Mouse (Mus musculus) effector memory CD4-positive, alpha-beta T cell, adult 7 months (primary cell): ENCODE measurements around the gene Olfr57. TPM values are rescaled to one million over a fixed set of nuclear protein-coding genes. Genes with fewer than 3 reads are reported as not detected.

Experiments
- polyA plus RNA-seq: library from polyadenylated mRNA; unstranded; fragments of 100-300 nt; shearing (Covaris generic); gene quantifications from one replicate; pipeline ENCODE4 v1.2.1, GENCODE M21; 2017

Olfr57 gene
- not detected for polyA plus RNA-seq

DNA sequence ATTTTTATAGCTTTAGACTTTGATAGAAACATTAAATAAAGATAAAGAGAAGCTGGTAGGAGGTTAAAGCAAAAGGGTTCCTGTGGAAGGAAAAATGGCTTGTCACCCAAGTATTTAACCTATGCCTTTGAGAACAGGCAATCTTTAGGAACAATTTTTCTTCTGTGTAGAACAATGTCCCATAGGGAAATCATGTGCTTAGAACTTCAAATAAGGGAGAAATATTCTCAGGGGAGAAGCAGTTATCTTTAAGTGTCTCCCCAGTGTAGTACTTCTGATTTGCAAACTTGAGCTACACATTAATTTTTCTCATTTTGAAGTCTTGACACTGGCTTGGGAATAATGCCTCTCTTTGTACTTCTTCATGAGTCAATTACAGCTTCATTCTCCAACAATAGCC, at the start of gene Olfr57:
Gene Olfr57, plus strand, starts transcription at position 301 of the 400 bp plus-strand sequence.

DNA sequence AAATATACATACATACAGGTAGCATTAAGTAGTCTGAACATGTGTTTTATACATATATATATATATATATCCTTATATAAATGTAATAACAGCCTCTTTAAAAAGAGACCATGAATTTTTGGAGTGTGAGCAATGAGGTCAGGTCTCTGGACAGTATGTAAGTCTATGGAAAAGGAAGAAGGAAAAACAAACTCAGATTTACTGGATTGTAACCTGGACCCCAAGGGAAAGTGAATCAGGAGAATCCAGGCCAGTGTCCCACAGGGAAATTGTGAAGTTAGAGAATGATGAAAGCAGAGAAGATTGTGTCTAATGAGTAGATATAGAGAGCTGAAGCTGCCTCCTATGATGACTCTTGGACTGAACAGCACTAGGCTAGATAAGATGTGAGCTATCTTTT, 47.8 kb upstream of the Olfr57 start, which contains the start of gene Olfr1352:
Gene Olfr1352, plus strand, starts transcription at position 301 of the 400 bp plus-strand sequence.

DNA sequence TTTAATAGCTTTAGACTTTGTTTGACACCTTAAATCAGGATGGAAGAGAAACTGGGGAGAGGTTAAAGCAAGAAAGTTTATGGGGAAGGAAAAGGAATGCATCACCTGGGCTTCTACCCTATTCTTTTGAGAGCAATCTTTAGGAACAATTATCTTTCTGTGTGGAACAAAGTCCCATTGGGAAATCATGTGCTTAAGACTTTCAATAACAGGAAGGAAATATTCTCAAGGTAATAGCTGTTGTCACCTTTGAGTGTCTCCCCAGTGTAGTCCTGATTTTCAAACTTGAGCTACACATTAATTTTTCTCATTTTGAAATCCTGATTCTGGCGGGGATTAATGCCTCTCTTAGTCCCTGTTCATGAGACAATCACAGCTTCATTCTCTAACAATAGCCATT, 16.4 kb upstream of the Olfr57 start, which contains the start of gene Olfr1351:
Gene Olfr1351, plus strand, starts transcription at position 301 of the 400 bp plus-strand sequence.

Other genes with a start within 250 kb of the Olfr57 start
- gene Slc1a6, start 248.2 kb upstream of the Olfr57 start, polyA plus RNA-seq: not detected
- not detected for gene Olfr1356, start 176.6 kb upstream of the Olfr57 start, polyA plus RNA-seq
- not detected for gene Olfr1355, start 153.2 kb upstream of the Olfr57 start, polyA plus RNA-seq
- gene Olfr1354, start 115.6 kb upstream of the Olfr57 start, polyA plus RNA-seq: not detected
- gene Olfr8, start 78.1 kb upstream of the Olfr57 start, polyA plus RNA-seq: not detected
- gene Olfr1353, start 65.4 kb upstream of the Olfr57 start, polyA plus RNA-seq: not detected
- 0.15 TPM for gene Olfr1352, start 47.7 kb upstream of the Olfr57 start, polyA plus RNA-seq
- not detected for gene Olfr1351, start 16.3 kb upstream of the Olfr57 start, polyA plus RNA-seq
- 13.5 TPM for gene 2610008E11Rik, start 68.9 kb downstream of the Olfr57 start, polyA plus RNA-seq
- gene Vmn2r80, start 120.0 kb downstream of the Olfr57 start, polyA plus RNA-seq: 0.44 TPM
- gene Vmn2r81, start 219.0 kb downstream of the Olfr57 start, polyA plus RNA-seq: not detected